Mouse (Mus musculus): Measurements from ENCODE around the gene Slc4a11. TPM values are rescaled to one million over a fixed set of nuclear protein-coding genes. Genes with fewer than 3 reads are reported as not detected.

Slc4a11 gene
- polyA plus RNA-seq (2015; fragmentation: Nextera tagmentation; extraction: Ambion mirVana): 0.55 and 0.61 TPM in 2 replicates

GRCm38 (mm10) chr2:130697153-130697810 lies at the start of gene Slc4a11:
Gene Slc4a11, minus strand, starts transcription at chr2:130697519.

GRCm38 (mm10) chr2:130667559-130667958 lies 29.8 kb downstream of the Slc4a11 start, which contains the start of gene Itpa:
Gene Itpa, plus strand, starts transcription at chr2:130667610.

GRCm38 (mm10) chr2:130664102-130664701 lies 33.1 kb downstream of the Slc4a11 start, which contains the start of gene Ddrgk1:
Gene Ddrgk1, minus strand, starts transcription at chr2:130664659.

GRCm38 (mm10) chr2:130642684-130643369 lies 54.5 kb downstream of the Slc4a11 start, which contains the start of gene Lzts3:
Gene Lzts3, minus strand, starts transcription at chr2:130642803.

Other genes with a start within 250 kb of the Slc4a11 start
- gene Ptpra, start 247.2 kb downstream of the Slc4a11 start, polyA plus RNA-seq (2015; fragmentation: Nextera tagmentation; extraction: Ambion mirVana): 144 and 145 TPM in 2 replicates
- 123 and 125 TPM in 2 replicates for gene Mrps26, start 133.8 kb downstream of the Slc4a11 start, polyA plus RNA-seq (2015; fragmentation: Nextera tagmentation; extraction: Ambion mirVana)
- 0.32 and 0.80 TPM in 2 replicates for gene Oxt, start 121.3 kb downstream of the Slc4a11 start, polyA plus RNA-seq (2015; fragmentation: Nextera tagmentation; extraction: Ambion mirVana)
- gene Avp, start 115.0 kb downstream of the Slc4a11 start, polyA plus RNA-seq (2015; fragmentation: Nextera tagmentation; extraction: Ambion mirVana): 0.28 TPM in 1 of 2 replicates, not detected in the other
- gene Fastkd5, start 67.5 kb downstream of the Slc4a11 start, polyA plus RNA-seq (2015; fragmentation: Nextera tagmentation; extraction: Ambion mirVana): 7.4 TPM in 2 replicates
- gene Ubox5, start 67.5 kb downstream of the Slc4a11 start, polyA plus RNA-seq (2015; fragmentation: Nextera tagmentation; extraction: Ambion mirVana): 5.2 and 7.0 TPM in 2 replicates
- 16.8 and 22.0 TPM in 2 replicates for gene Lzts3, start 54.7 kb downstream of the Slc4a11 start, polyA plus RNA-seq (2015; fragmentation: Nextera tagmentation; extraction: Ambion mirVana)
- gene Ddrgk1, start 32.9 kb downstream of the Slc4a11 start, polyA plus RNA-seq (2015; fragmentation: Nextera tagmentation; extraction: Ambion mirVana): 83.6 and 96.8 TPM in 2 replicates
- 111 TPM in 2 replicates for gene Itpa, start 29.9 kb downstream of the Slc4a11 start, polyA plus RNA-seq (2015; fragmentation: Nextera tagmentation; extraction: Ambion mirVana)
- gene 4930402H24Rik, start 208.9 kb upstream of the Slc4a11 start, polyA plus RNA-seq (2015; fragmentation: Nextera tagmentation; extraction: Ambion mirVana): 51.6 and 56.1 TPM in 2 replicates
- gene Atrn, start 209.0 kb upstream of the Slc4a11 start, polyA plus RNA-seq (2015; fragmentation: Nextera tagmentation; extraction: Ambion mirVana): 13.2 and 14.3 TPM in 2 replicates

Data from neural tube, postnatal 0 days (tissue).